9 mouse cellular contexts compared by ENCODE assay signal in genomic region chr13:101905909-101906676, GRCm38 (mm10).
DNase-seq lines count a peak whose midpoint lies in the region; ATAC-seq and TF ChIP-seq lines count a peak whose summit lies in the region.
"Had no signal": no experiment of that assay in that cellular context is flagged by ENCODE, and none has a peak within 500 bp of the region (broad histone marks: within the 10 kb centered on the region; RNA-seq: fewer than 3 reads in every experiment).

No protein-coding gene starts in this region.

- no peak overlapping the region for H3K4me3 ChIP-seq in lung, embryonic 14.5 days (ENCODE audit: low read depth, low read length)
- no peak overlapping the region for H3K4me3 ChIP-seq in embryonic facial prominence, embryonic 12.5 days
- no peak overlapping the region for H3K4me3 ChIP-seq in limb, embryonic 14.5 days (replicated peaks; ENCODE audit: low read length)

- DNase-seq in lung, embryonic 14.5 days: peak; percentile 26
- DNase-seq in lung, adult 18-20 months: no peak
- DNase-seq in frontal cortex, adult 2 months (ENCODE audit: extremely low spot score in 1 of 2, low spot score in 1 of 2): peak; percentile 73 to 76
- DNase-seq in limb, embryonic 14.5 days (ENCODE audit: low spot score): peak; percentile 80
- DNase-seq in adrenal gland, adult (ENCODE audit: inconsistent age in 2 of 2, low spot score in 1 of 2): no peak
- DNase-seq in adrenal gland, postnatal 4 days (ENCODE audit: low spot score in 2 of 2): no peak
- DNase-seq: adrenal gland, postnatal 14 days had no signal

- TF ChIP-seq CTCF in lung, embryonic 14.5 days (IDR thresholded peaks at IDR 0.05; ENCODE audit: low read depth): no peak

- TF ChIP-seq POLR2A in limb, embryonic 14.5 days (IDR thresholded peaks at IDR 0.05; ENCODE audit: borderline replicate concordance, extremely low read depth, insufficient read depth, insufficient read length): no peak

- H3K9me3 ChIP-seq in lung, embryonic 14.5 days (ENCODE audit: low read depth, low read length): no peaks in the 10 kb centered on the region
- no peaks in the 10 kb centered on the region for H3K9me3 ChIP-seq in embryonic facial prominence, embryonic 12.5 days
- H3K9me3 ChIP-seq in limb, embryonic 14.5 days (ENCODE audit: control insufficient read depth, low read length): no peaks in the 10 kb centered on the region

- no peaks in the 10 kb centered on the region for H3K27me3 ChIP-seq in lung, embryonic 14.5 days (ENCODE audit: insufficient read depth, low read length)
- H3K27me3 ChIP-seq in embryonic facial prominence, embryonic 12.5 days: no peaks in the 10 kb centered on the region
- H3K27me3 ChIP-seq in limb, embryonic 14.5 days (ENCODE audit: control insufficient read depth, insufficient read depth, low read length): no peaks in the 10 kb centered on the region

- H3K27ac ChIP-seq in lung, embryonic 14.5 days (ENCODE audit: low read depth): no peak overlapping the region
- peak overlapping the region; percentile 65; the same call in 1 of the 2 replicates for H3K27ac ChIP-seq in embryonic facial prominence, embryonic 12.5 days
- H3K27ac ChIP-seq in limb, embryonic 14.5 days (replicated peaks; ENCODE audit: low read depth, low read length): 0 out of 2 replicates have a peak overlapping the region, but pooled peaks have one; percentile 40

- ATAC-seq in lung, embryonic 14.5 days (ENCODE audit: insufficient read depth): no peak
- peak; percentile 82 for ATAC-seq in embryonic facial prominence, embryonic 12.5 days (ENCODE audit: insufficient number of reproducible peaks, insufficient read depth, low FRiP score, low TSS enrichment)
- peak; percentile 63; the same call in 1 of the 2 replicates for ATAC-seq in limb, embryonic 14.5 days (ENCODE audit: low FRiP score, low read depth)

- no peaks in the 10 kb centered on the region for H3K36me3 ChIP-seq in lung, embryonic 14.5 days (ENCODE audit: insufficient read depth)
- no peaks in the 10 kb centered on the region for H3K36me3 ChIP-seq in embryonic facial prominence, embryonic 12.5 days
- no peaks in the 10 kb centered on the region for H3K36me3 ChIP-seq in limb, embryonic 14.5 days (ENCODE audit: control insufficient read depth, insufficient read depth, low read length)

- no peaks in the 10 kb centered on the region for H3K4me1 ChIP-seq in lung, embryonic 14.5 days (ENCODE audit: insufficient read depth)
- peaks cover 7% of the 10 kb centered on the region; the same call in 1 of the 2 replicates for H3K4me1 ChIP-seq in embryonic facial prominence, embryonic 12.5 days
- no peaks in the 10 kb centered on the region for H3K4me1 ChIP-seq in limb, embryonic 14.5 days (ENCODE audit: control insufficient read depth, insufficient read depth, low read length)

- no peak overlapping the region for H3K4me2 ChIP-seq in lung, embryonic 14.5 days
- no peak overlapping the region for H3K4me2 ChIP-seq in embryonic facial prominence, embryonic 12.5 days (replicated peaks)
- no peak overlapping the region for H3K4me2 ChIP-seq in limb, embryonic 14.5 days (replicated peaks; ENCODE audit: low read depth, low read length, severe bottlenecking)
- H3K4me2 ChIP-seq: heart, embryonic 11.5 days had no signal

- WGBS in lung, embryonic 14.5 days: 77% methylated on average over 7 of the region's 7 CpGs
- WGBS in embryonic facial prominence, embryonic 12.5 days: 51% methylated on average over 7 of the region's 7 CpGs
- WGBS in limb, embryonic 14.5 days: 44% methylated on average over 7 of the region's 7 CpGs

- no peak overlapping the region for H3K9ac ChIP-seq in lung, embryonic 14.5 days
- H3K9ac ChIP-seq in embryonic facial prominence, embryonic 12.5 days: no peak overlapping the region
- H3K9ac ChIP-seq in limb, embryonic 14.5 days (ENCODE audit: low read depth, low read length, severe bottlenecking): no peak overlapping the region

Comparison
In these comparisons a context has a peak if more than half of its experiments do, and no peak if none do; other contexts are left out.
1. DNase-seq: peak in lung, embryonic 14.5 days (single experiment), frontal cortex, adult 2 months (2 of 2) and limb, embryonic 14.5 days (single experiment); none in lung, adult 18-20 months (0 of 2), adrenal gland, adult (0 of 2) and adrenal gland, postnatal 4 days (0 of 2).